Mouse (Mus musculus) heart, embryonic 13.5 days (tissue): Measurements from ENCODE around the gene Cntn1. TPM values are rescaled to one million over a fixed set of nuclear protein-coding genes. Genes with fewer than 3 reads are reported as not detected.

Experiments
- ATAC-seq: fragments of 200-750 bp; cut with Nextera tagmentation; 2 replicates; pipeline ENCODE4 v1.8.0; 2017; ENCODE audit warnings: moderate TSS enrichment; ENCODE audit not compliant: insufficient number of reproducible peaks, low FRiP score, low TSS enrichment; ENCODE audit errors: extremely low read depth
- H3K27ac ChIP-seq: fragments of 300-500 bp; sonication (generic); replicated peaks from 2 replicates; pipeline ENCODE4 v1.5.1; 2015; ENCODE audit warnings: moderate library complexity, mild to moderate bottlenecking, inconsistent platforms
- H3K27me3 ChIP-seq: fragments of 300-500 bp; sonication (generic); replicated peaks from 2 replicates; pipeline ENCODE4 v1.6.1; 2015; ENCODE audit warnings: mild to moderate bottlenecking, inconsistent platforms
- H3K36me3 ChIP-seq: fragments of 300-500 bp; sonication (generic); 2 replicates; pipeline ENCODE4 v1.6.1; 2015; ENCODE audit warnings: mild to moderate bottlenecking, inconsistent platforms
- H3K4me1 ChIP-seq: fragments of 300-500 bp; sonication (generic); 2 replicates; pipeline ENCODE4 v1.6.1; 2015; ENCODE audit warnings: inconsistent platforms
- H3K4me2 ChIP-seq: fragments of 300-500 bp; sonication (generic); 2 replicates; pipeline ENCODE4 v1.6.1; 2015; ENCODE audit warnings: inconsistent platforms, mild to moderate bottlenecking, moderate library complexity
- H3K4me3 ChIP-seq: fragments of 300-500 bp; sonication (generic); 2 replicates; pipeline ENCODE4 v1.5.1; 2015; ENCODE audit warnings: moderate library complexity, mild to moderate bottlenecking, inconsistent platforms
- H3K9ac ChIP-seq: fragments of 300-500 bp; sonication (generic); 2 replicates; pipeline ENCODE4 v1.6.1; 2015; ENCODE audit warnings: inconsistent platforms, mild to moderate bottlenecking, moderate library complexity
- H3K9me3 ChIP-seq: fragments of 300-500 bp; sonication (generic); 2 replicates; pipeline ENCODE4 v1.6.1; 2016; ENCODE audit warnings: inconsistent platforms
- WGBS: fragments of 180-500 bp; shearing (Covaris S2); methylation state at CpG from one replicate; pipeline ENCODE4 v1.1.7; 2015; ENCODE audit warnings: mixed read lengths; 5-methylcytosine and 5-hydroxymethylcytosine counted together
- polyA plus RNA-seq: library from polyadenylated mRNA; unstranded; fragments of >200 nt; fragmentation: Nextera tagmentation; extraction: Ambion mirVana; gene quantifications from 2 replicates; pipeline ENCODE4 v1.2.1, GENCODE M21; 2015

Gene Cntn1
- polyA plus RNA-seq, 1 experiment from 2014 or later: 0.43 TPM

GRCm38 (mm10) chr15:92141972-92142371 lies 91.0 kb downstream of the Cntn1 start:
- no peaks in the 10 kb centered on the region; the same call in 1 of the 2 replicates for H3K9me3 ChIP-seq
- H3K4me2 ChIP-seq: no peak overlapping the region
- no peak overlapping the region for H3K4me3 ChIP-seq
- no peak for ATAC-seq
- H3K27ac ChIP-seq: no peak overlapping the region
- H3K27me3 ChIP-seq: no peaks in the 10 kb centered on the region
- H3K4me1 ChIP-seq: no peaks in the 10 kb centered on the region
- no peaks in the 10 kb centered on the region for H3K36me3 ChIP-seq
- H3K9ac ChIP-seq: no peak overlapping the region
- WGBS: 67% methylated on average over 4 of the region's 4 CpGs

- H3K4me1 ChIP-seq: no peaks in the 10 kb centered on the region
- H3K27me3 ChIP-seq: no peaks in the 10 kb centered on the region
- 77% methylated on average over 2 of the region's 2 CpGs for WGBS
- ATAC-seq: no peak
- H3K9ac ChIP-seq: no peak overlapping the region
- no peaks in the 10 kb centered on the region for H3K9me3 ChIP-seq
- no peaks in the 10 kb centered on the region for H3K36me3 ChIP-seq
- no peak overlapping the region for H3K27ac ChIP-seq
- H3K4me3 ChIP-seq: no peak overlapping the region
- H3K4me2 ChIP-seq: no peak overlapping the region
These were observed 104.0 kb downstream of the Cntn1 start for GRCm38 (mm10) chr15:92154921-92155320.

GRCm38 (mm10) chr15:92160855-92161162 lies 109.8 kb downstream of the Cntn1 start:
- WGBS: 65% methylated on average over 10 of the region's 10 CpGs
- no peak overlapping the region for H3K4me3 ChIP-seq
- H3K9me3 ChIP-seq: no peaks in the 10 kb centered on the region
- no peak for ATAC-seq
- no peak overlapping the region for H3K9ac ChIP-seq
- H3K4me1 ChIP-seq: no peaks in the 10 kb centered on the region
- H3K27me3 ChIP-seq: peaks cover 4% of the 10 kb centered on the region; the same call in 1 of the 2 replicates
- H3K4me2 ChIP-seq: no peak overlapping the region
- H3K36me3 ChIP-seq: no peaks in the 10 kb centered on the region
- no peak overlapping the region for H3K27ac ChIP-seq

- 48% methylated on average over 20 of the region's 20 CpGs for WGBS
- no peak overlapping the region for H3K4me3 ChIP-seq
- H3K36me3 ChIP-seq: no peaks in the 10 kb centered on the region
- H3K9ac ChIP-seq: no peak overlapping the region
- peaks cover 4% of the 10 kb centered on the region; the same call in 1 of the 2 replicates for H3K27me3 ChIP-seq
- H3K4me1 ChIP-seq: no peaks in the 10 kb centered on the region
- ATAC-seq: no peak
- peak overlapping the region; percentile 26 for H3K4me2 ChIP-seq
- no peak overlapping the region for H3K27ac ChIP-seq
- H3K9me3 ChIP-seq: no peaks in the 10 kb centered on the region
These were observed 110.4 kb downstream of the Cntn1 start for GRCm38 (mm10) chr15:92161163-92162025.

GRCm38 (mm10) chr15:92162835-92163234 lies 111.9 kb downstream of the Cntn1 start:
- Histone ChIP-seq H3K4me1 (no peaks in the 10 kb centered on the region), H3K36me3 (no peaks in the 10 kb centered on the region), H3K27ac (no peak overlapping the region), H3K9me3 (no peaks in the 10 kb centered on the region), H3K4me2 (no peak overlapping the region), H3K9ac (no peak overlapping the region), H3K27me3 (peaks cover 4% of the 10 kb centered on the region; the same call in 1 of the 2 replicates), H3K4me3 (no peak overlapping the region)
- WGBS: 51% methylated on average over 4 of the region's 4 CpGs
- ATAC-seq: no peak

GRCm38 (mm10) chr15:92164127-92164526 lies 113.2 kb downstream of the Cntn1 start:
- Histone ChIP-seq H3K9me3 (no peaks in the 10 kb centered on the region), H3K4me3 (no peak overlapping the region), H3K27ac (no peak overlapping the region), H3K9ac (no peak overlapping the region), H3K36me3 (no peaks in the 10 kb centered on the region), H3K4me1 (no peaks in the 10 kb centered on the region), H3K27me3 (peaks cover 4% of the 10 kb centered on the region; the same call in 1 of the 2 replicates), H3K4me2 (no peak overlapping the region)
- WGBS: 73% methylated on average over 3 of the region's 3 CpGs
- ATAC-seq: no peak

- no peak overlapping the region for H3K27ac ChIP-seq
- no peak overlapping the region for H3K4me3 ChIP-seq
- 77% methylated on average over 5 of the region's 5 CpGs for WGBS
- no peaks in the 10 kb centered on the region for H3K9me3 ChIP-seq
- H3K4me2 ChIP-seq: no peak overlapping the region
- peaks cover 4% of the 10 kb centered on the region; the same call in 1 of the 2 replicates for H3K27me3 ChIP-seq
- no peak for ATAC-seq
- no peaks in the 10 kb centered on the region for H3K36me3 ChIP-seq
- no peaks in the 10 kb centered on the region for H3K4me1 ChIP-seq
- no peak overlapping the region for H3K9ac ChIP-seq
These were observed 115.3 kb downstream of the Cntn1 start for GRCm38 (mm10) chr15:92166266-92166665.

- H3K36me3 ChIP-seq: no peaks in the 10 kb centered on the region
- WGBS: 51% methylated on average over 2 of the region's 2 CpGs
- H3K4me3 ChIP-seq: no peak overlapping the region
- no peak for ATAC-seq
- H3K27ac ChIP-seq: no peak overlapping the region
- H3K27me3 ChIP-seq: no peaks in the 10 kb centered on the region
- H3K9ac ChIP-seq: no peak overlapping the region
- H3K4me1 ChIP-seq: no peaks in the 10 kb centered on the region
- H3K4me2 ChIP-seq: no peak overlapping the region
- H3K9me3 ChIP-seq: no peaks in the 10 kb centered on the region
These were observed 124.8 kb downstream of the Cntn1 start for GRCm38 (mm10) chr15:92175739-92176138.

GRCm38 (mm10) chr15:92177413-92177812 lies 126.4 kb downstream of the Cntn1 start:
- Histone ChIP-seq H3K36me3 (no peaks in the 10 kb centered on the region), H3K4me3 (no peak overlapping the region), H3K4me2 (no peak overlapping the region), H3K9me3 (no peaks in the 10 kb centered on the region), H3K4me1 (no peaks in the 10 kb centered on the region), H3K27me3 (no peaks in the 10 kb centered on the region), H3K27ac (no peak overlapping the region), H3K9ac (no peak overlapping the region)
- ATAC-seq: no peak
- WGBS: 66% methylated on average over 9 of the region's 9 CpGs

GRCm38 (mm10) chr15:92185484-92185883 lies 134.5 kb downstream of the Cntn1 start:
- Histone ChIP-seq H3K27ac (no peak overlapping the region), H3K9me3 (no peaks in the 10 kb centered on the region), H3K9ac (no peak overlapping the region), H3K27me3 (no peaks in the 10 kb centered on the region), H3K4me2 (no peak overlapping the region), H3K4me3 (no peak overlapping the region), H3K4me1 (no peaks in the 10 kb centered on the region), H3K36me3 (no peaks in the 10 kb centered on the region)
- 84% methylated on average over 2 of the region's 2 CpGs for WGBS
- ATAC-seq: no peak

GRCm38 (mm10) chr15:92190000-92190399 lies 139.0 kb downstream of the Cntn1 start:
- no peak overlapping the region for H3K9ac ChIP-seq
- H3K4me3 ChIP-seq: no peak overlapping the region
- WGBS: 43% methylated on average over 2 of the region's 2 CpGs
- no peak overlapping the region for H3K4me2 ChIP-seq
- no peak for ATAC-seq
- H3K36me3 ChIP-seq: no peaks in the 10 kb centered on the region
- no peaks in the 10 kb centered on the region for H3K4me1 ChIP-seq
- H3K9me3 ChIP-seq: 0 out of 2 replicates have a peak, but pooled peaks cover 3% of the 10 kb centered on the region
- no peak overlapping the region for H3K27ac ChIP-seq
- H3K27me3 ChIP-seq: no peaks in the 10 kb centered on the region
